Mouse (Mus musculus): ENCODE measurements at regions not wholly inside any gene's neighbourhood (a gene's known extent, or its start where the extent isn't known, plus 50 kb on each side); places are given as distances from the start of the nearest gene placed in this dataset.
"Not testable (repeated sequence)": the region's sequence is repeated elsewhere in the genome, so short reads cannot be mapped to it uniquely, and the experiment has no call there.

DNA sequence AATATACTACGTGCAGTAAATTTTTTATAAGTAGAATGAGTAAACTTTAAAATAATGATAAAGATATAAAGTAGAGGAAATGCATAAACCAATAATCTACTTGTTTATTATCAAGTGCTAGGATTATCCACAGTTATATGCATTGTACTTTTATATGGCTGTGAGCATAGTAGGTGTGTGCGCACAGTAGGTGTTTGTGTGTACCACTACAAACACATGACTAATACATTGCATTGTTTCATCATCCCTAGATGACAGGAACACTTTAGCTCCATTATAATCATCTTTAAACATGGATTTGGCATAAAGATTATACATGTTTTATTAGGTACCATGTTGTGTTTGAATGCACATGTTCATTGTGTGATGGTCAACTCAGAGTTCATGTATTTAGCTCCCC lies 124.7 kb upstream of the Vldlr start:
- Histone ChIP-seq H3K4me2 (no peak overlapping the region), H3K9ac (replicated peaks) (no peak overlapping the region), H3K4me3 (replicated peaks) (no peak overlapping the region), H3K36me3 (no peaks in the 10 kb centered on the region), H3K27me3 (no peaks in the 10 kb centered on the region), H3K4me1 (replicated peaks) (no peaks in the 10 kb centered on the region), H3K27ac (no peak overlapping the region), H3K9me3 (no peaks in the 10 kb centered on the region)
- 85% methylated on average over 2 of the region's 2 CpGs for WGBS
- ATAC-seq (ENCODE audit: insufficient number of reproducible peaks, insufficient read depth, low FRiP score, low TSS enrichment, low read depth) = no peak

DNA sequence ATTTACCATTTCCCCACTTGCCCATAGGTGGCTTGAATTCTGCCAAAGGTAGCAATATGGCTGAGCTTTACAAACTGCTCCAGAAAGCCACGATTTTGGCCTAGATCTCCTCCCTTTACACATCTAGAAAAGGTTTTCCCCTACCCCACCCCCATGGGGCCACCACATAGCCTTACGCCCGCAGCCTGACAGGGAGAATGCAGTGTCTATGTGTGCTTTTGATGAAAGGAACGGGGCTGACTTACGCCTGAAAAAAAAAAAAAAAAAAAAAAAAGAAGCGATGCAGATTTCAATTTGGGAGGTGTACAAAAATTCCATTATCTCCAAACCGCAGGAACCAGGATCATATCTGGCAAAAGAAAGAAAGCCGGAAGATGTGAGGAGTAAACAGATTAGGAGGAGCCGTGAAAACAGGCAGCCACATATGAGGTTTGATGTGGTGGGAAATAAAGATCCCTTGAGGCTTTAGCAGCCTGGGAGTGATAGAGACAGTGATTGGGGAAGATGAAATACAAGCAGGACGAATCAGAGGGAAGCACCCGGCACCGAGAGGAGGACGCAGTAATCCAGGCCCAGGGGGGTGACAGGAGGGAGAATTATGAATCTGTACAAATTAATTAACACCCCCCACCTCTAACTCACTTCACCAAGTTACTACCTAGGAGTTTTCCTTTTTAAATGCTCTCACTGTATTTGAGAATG lies 121.4 kb upstream of the Vldlr start:
- 72% methylated on average over 13 of the region's 13 CpGs for WGBS
- no peaks in the 10 kb centered on the region for H3K4me1 ChIP-seq (replicated peaks)
- no peaks in the 10 kb centered on the region for H3K27me3 ChIP-seq
- no peak overlapping the region for H3K4me2 ChIP-seq
- ATAC-seq (ENCODE audit: insufficient number of reproducible peaks, insufficient read depth, low FRiP score, low TSS enrichment, low read depth) = no peak
- no peak overlapping the region for H3K4me3 ChIP-seq (replicated peaks)
- H3K9ac ChIP-seq (replicated peaks) = no peak overlapping the region
- H3K9me3 ChIP-seq = no peaks in the 10 kb centered on the region
- no peaks in the 10 kb centered on the region for H3K36me3 ChIP-seq
- no peak overlapping the region for H3K27ac ChIP-seq

GRCm38 (mm10) chr19:27099921-27100320 lies 116.4 kb upstream of the Vldlr start:
- WGBS = 96% methylated on average over 1 of the region's 1 CpGs
- Histone ChIP-seq H3K9me3 (no peaks in the 10 kb centered on the region), H3K27ac (no peak overlapping the region)

GRCm38 (mm10) chr19:27110437-27110836 lies 105.8 kb upstream of the Vldlr start:
- H3K4me1 ChIP-seq (replicated peaks) = no peaks in the 10 kb centered on the region
- no peaks in the 10 kb centered on the region for H3K9me3 ChIP-seq
- no peak overlapping the region for H3K4me2 ChIP-seq
- WGBS = 68% methylated on average over 2 of the region's 2 CpGs
- H3K27me3 ChIP-seq = no peaks in the 10 kb centered on the region
- no peak overlapping the region for H3K4me3 ChIP-seq (replicated peaks)
- ATAC-seq (ENCODE audit: insufficient number of reproducible peaks, insufficient read depth, low FRiP score, low TSS enrichment, low read depth) = no peak
- no peak overlapping the region for H3K9ac ChIP-seq (replicated peaks)
- no peaks in the 10 kb centered on the region for H3K36me3 ChIP-seq
- H3K27ac ChIP-seq = no peak overlapping the region

More at GRCm38 (mm10) chr19:27099921-27100320, 116.4 kb upstream of the Vldlr start:
- H3K4me2 ChIP-seq = no peak overlapping the region
- H3K9ac ChIP-seq (replicated peaks) = no peak overlapping the region
- H3K36me3 ChIP-seq = no peaks in the 10 kb centered on the region
- no peak overlapping the region for H3K4me3 ChIP-seq (replicated peaks)
- no peaks in the 10 kb centered on the region for H3K27me3 ChIP-seq
- no peak for ATAC-seq (ENCODE audit: insufficient number of reproducible peaks, insufficient read depth, low FRiP score, low TSS enrichment, low read depth)
- H3K4me1 ChIP-seq (replicated peaks) = no peaks in the 10 kb centered on the region

GRCm38 (mm10) chr19:27120876-27121275 lies 95.4 kb upstream of the Vldlr start:
- no peak overlapping the region for H3K4me2 ChIP-seq
- H3K4me3 ChIP-seq (replicated peaks) = no peak overlapping the region
- no peaks in the 10 kb centered on the region for H3K36me3 ChIP-seq
- no peak for ATAC-seq (ENCODE audit: insufficient number of reproducible peaks, insufficient read depth, low FRiP score, low TSS enrichment, low read depth)
- no peaks in the 10 kb centered on the region for H3K9me3 ChIP-seq
- 50% methylated on average over 5 of the region's 5 CpGs for WGBS
- no peak overlapping the region for H3K27ac ChIP-seq
- no peaks in the 10 kb centered on the region for H3K27me3 ChIP-seq
- H3K4me1 ChIP-seq (replicated peaks) = peaks cover 6% of the 10 kb centered on the region; the same call in 1 of the 2 replicates
- no peak overlapping the region for H3K9ac ChIP-seq (replicated peaks)

DNA sequence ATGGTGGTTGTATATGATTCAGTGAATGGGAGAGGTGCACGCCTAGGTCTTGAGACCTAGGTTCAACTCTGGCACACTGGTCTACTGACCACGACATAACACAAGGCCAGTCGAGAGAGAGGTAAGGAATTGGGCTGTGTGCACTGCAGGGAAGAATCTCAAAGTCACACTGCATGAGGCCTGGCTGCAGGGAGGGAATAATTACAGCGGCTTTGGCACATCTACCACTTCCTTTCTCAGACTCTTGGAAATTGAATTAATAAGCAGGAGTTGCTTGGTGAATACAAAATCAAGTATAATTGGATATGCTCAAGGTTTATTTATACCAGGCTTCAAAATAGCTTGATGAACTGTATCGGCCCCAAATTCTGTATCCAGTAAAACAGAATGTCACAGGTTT lies 93.9 kb upstream of the Vldlr start:
- Histone ChIP-seq H3K9ac (replicated peaks) (no peak overlapping the region), H3K4me2 (no peak overlapping the region), H3K4me3 (replicated peaks) (no peak overlapping the region), H3K36me3 (no peaks in the 10 kb centered on the region), H3K27ac (no peak overlapping the region), H3K27me3 (no peaks in the 10 kb centered on the region), H3K4me1 (replicated peaks) (peaks cover 6% of the 10 kb centered on the region; the same call in 1 of the 2 replicates), H3K9me3 (no peaks in the 10 kb centered on the region)
- ATAC-seq (ENCODE audit: insufficient number of reproducible peaks, insufficient read depth, low FRiP score, low TSS enrichment, low read depth) = no peak
- WGBS = 83% methylated on average over 5 of the region's 5 CpGs

DNA sequence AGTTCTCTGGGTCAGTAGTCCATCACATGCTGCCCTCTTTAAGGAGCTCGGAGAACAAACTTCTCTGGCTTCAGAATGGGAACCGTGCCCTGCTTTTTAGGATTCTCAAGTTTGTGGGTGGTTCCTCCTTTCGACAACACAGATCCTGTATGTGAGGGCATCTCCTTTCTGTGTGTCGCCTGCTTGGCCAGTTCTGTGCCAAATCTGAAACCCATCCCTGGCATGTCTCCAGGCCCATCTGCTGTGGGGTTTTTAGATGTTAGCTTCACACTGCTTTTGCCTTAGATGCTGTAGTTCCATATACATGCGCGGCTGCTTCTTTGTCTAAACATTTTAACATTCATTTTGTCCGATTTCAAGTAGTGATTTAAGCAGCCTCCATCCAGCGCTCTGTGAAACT lies 93.0 kb upstream of the Vldlr start:
- WGBS = 82% methylated on average over 8 of the region's 8 CpGs
- H3K4me2 ChIP-seq = no peak overlapping the region
- ATAC-seq (ENCODE audit: insufficient number of reproducible peaks, insufficient read depth, low FRiP score, low TSS enrichment, low read depth) = no peak

DNA sequence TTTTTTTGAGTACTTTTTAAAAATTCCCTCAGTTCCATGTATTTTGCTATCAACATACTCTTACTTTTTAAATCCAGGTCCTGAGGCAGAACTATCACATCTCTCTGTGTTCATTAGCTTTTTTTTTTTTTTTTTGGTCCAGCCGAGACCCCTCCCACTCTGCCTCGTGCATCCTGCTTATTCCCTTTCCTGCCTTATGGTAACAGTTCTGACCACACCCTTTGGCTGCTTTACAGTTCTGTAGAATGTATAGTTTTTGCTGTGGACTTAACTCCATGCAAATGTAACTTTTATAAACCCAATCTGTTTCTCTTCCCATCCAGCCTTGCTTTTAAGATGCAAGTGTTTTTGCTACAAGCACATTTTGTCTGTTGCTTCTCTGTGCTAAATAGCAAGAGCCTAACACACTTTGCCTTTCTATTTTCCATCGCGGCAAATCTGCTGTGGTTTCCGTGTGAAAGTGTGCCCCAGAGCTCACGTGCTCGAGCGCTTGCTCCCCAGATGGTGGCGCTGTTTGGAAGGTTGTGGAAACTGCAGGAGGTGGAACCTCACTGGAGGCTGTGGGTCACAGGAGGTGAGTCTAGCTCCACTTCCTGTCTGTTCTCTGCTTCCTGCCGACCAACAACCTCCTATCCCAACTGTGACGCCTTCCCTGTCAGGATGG lies 92.3 kb upstream of the Vldlr start:
- no peak for ATAC-seq (ENCODE audit: insufficient number of reproducible peaks, insufficient read depth, low FRiP score, low TSS enrichment, low read depth)
- H3K4me2 ChIP-seq = no peak overlapping the region
- no peaks in the 10 kb centered on the region for H3K36me3 ChIP-seq
- no peak overlapping the region for H3K9ac ChIP-seq (replicated peaks)
- H3K4me3 ChIP-seq (replicated peaks) = no peak overlapping the region
- no peaks in the 10 kb centered on the region for H3K9me3 ChIP-seq
- WGBS = 66% methylated on average over 11 of the region's 11 CpGs
- H3K27me3 ChIP-seq = no peaks in the 10 kb centered on the region
- H3K4me1 ChIP-seq (replicated peaks) = peaks cover 6% of the 10 kb centered on the region; the same call in 1 of the 2 replicates
- H3K27ac ChIP-seq = no peak overlapping the region

More for the DNA sequence above, 93.0 kb upstream of the Vldlr start:
- H3K36me3 ChIP-seq = no peaks in the 10 kb centered on the region
- no peak overlapping the region for H3K27ac ChIP-seq
- H3K4me3 ChIP-seq (replicated peaks) = no peak overlapping the region
- no peaks in the 10 kb centered on the region for H3K9me3 ChIP-seq
- no peaks in the 10 kb centered on the region for H3K27me3 ChIP-seq
- H3K9ac ChIP-seq (replicated peaks) = no peak overlapping the region
- peaks cover 6% of the 10 kb centered on the region; the same call in 1 of the 2 replicates for H3K4me1 ChIP-seq (replicated peaks)

GRCm38 (mm10) chr19:27128501-27128900 lies 87.8 kb upstream of the Vldlr start:
- H3K27me3 ChIP-seq; H3K9me3 ChIP-seq; H3K4me2 ChIP-seq; H3K27ac ChIP-seq; H3K9ac ChIP-seq (replicated peaks); H3K36me3 ChIP-seq; H3K4me1 ChIP-seq (replicated peaks); ATAC-seq (ENCODE audit: insufficient number of reproducible peaks, insufficient read depth, low FRiP score, low TSS enrichment, low read depth); H3K4me3 ChIP-seq (replicated peaks): not testable (repeated sequence)
- 90% methylated on average over 4 of the region's 4 CpGs for WGBS

DNA sequence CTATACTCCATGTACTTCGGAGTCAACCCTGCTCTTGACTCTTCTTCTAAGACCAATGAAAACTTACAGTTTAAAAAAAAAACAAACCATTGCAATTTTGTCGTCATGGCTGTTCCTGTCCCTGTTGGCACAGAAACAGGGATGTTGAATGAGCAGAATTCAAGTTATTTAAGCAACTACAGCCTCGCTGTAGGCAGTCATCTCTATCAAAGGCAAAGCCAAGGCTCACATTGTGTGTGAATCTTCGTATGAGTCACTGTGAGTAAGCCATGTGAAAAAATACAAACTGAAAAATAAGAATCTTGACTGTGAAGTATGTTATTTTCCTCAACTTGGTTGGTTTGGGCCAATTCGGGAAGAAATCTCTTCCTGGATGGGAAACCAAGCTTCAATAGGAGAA lies 81.9 kb upstream of the Vldlr start:
- H3K9me3 ChIP-seq = no peaks in the 10 kb centered on the region
- no peaks in the 10 kb centered on the region for H3K4me1 ChIP-seq (replicated peaks)
- H3K27me3 ChIP-seq = no peaks in the 10 kb centered on the region; the same call in 1 of the 2 replicates
- H3K9ac ChIP-seq (replicated peaks) = no peak overlapping the region
- H3K36me3 ChIP-seq = no peaks in the 10 kb centered on the region
- 88% methylated on average over 5 of the region's 5 CpGs for WGBS
- no peak overlapping the region for H3K4me3 ChIP-seq (replicated peaks)
- no peak overlapping the region for H3K4me2 ChIP-seq
- no peak for ATAC-seq (ENCODE audit: insufficient number of reproducible peaks, insufficient read depth, low FRiP score, low TSS enrichment, low read depth)
- H3K27ac ChIP-seq = no peak overlapping the region

DNA sequence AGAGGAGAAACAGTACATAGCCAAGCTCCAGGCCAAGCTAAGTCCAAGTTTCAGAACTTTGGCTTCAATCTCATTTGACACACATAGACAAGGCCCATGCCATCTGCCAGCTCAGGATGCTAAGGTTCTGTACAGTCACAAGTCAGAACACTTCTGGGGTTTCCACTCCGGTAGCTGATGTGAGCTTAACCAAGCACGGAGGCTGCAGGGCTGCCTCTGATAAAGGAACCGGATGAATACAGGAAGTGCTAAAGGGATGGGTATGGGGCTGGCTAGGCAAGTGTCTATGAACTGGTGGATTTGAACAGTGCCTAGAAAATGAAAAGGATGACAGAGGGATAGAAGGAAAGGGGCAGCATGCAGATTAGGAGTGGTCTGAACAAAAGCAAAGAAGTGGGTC lies 75.4 kb upstream of the Vldlr start:
- H3K9ac ChIP-seq (replicated peaks) = no peak overlapping the region
- no peaks in the 10 kb centered on the region for H3K27me3 ChIP-seq
- H3K4me3 ChIP-seq (replicated peaks) = no peak overlapping the region
- WGBS = 88% methylated on average over 3 of the region's 3 CpGs
- H3K27ac ChIP-seq = no peak overlapping the region
- ATAC-seq (ENCODE audit: insufficient number of reproducible peaks, insufficient read depth, low FRiP score, low TSS enrichment, low read depth) = no peak
- H3K4me2 ChIP-seq = no peak overlapping the region
- H3K36me3 ChIP-seq = no peaks in the 10 kb centered on the region
- 0 out of 2 replicates have a peak, but pooled peaks cover 5% of the 10 kb centered on the region for H3K9me3 ChIP-seq
- H3K4me1 ChIP-seq (replicated peaks) = 0 out of 2 replicates have a peak, but pooled peaks cover 3% of the 10 kb centered on the region
